Mouse (Mus musculus): ENCODE measurements around the gene Sos2.
"Not testable (repeated sequence)": the region's sequence is repeated elsewhere in the genome, so short reads cannot be mapped to it uniquely, and the experiment has no call there.

Gene Sos2

DNA sequence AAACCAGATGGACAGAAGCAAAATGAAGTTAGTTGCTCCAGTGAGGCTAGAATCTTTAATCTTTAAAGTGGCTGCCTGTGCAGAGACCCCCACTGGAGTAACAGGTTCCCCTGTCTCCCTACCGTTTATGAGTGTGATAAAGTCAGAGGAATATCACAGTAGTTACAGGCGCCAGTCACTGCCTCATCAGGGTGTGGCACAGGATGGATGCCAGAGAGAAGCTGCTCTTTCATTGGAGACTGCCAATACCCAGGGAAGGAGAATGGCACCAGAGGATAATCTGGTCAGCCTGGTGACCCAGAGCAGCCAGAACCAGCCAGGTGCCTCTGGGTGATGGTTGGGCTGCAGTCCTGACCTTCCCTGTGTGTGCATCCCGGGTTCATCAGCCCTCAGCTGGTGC is 113.4 kb downstream of the Sos2 start:
- DNase-seq: no peak

DNA sequence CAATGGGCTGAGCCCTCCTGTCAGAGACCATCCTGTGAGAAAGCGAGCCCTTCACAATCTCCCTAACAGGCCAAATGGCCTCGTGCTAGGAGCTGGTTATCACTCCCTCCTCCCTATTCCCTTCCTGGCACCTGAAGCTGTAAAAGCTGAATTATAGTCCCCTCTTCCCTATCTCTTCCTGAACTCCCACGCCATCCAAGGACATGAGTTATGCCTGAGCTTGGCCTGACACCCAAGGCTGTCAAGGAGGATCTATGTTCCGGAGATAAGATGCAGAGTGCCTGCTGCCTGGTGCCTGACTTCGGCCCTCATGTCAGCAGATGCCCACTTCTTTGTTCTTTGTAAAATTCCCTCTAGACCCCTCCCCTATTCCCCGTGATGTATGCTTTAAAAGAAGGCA is 120.6 kb downstream of the Sos2 start:
- DNase-seq: not testable (repeated sequence)

DNA sequence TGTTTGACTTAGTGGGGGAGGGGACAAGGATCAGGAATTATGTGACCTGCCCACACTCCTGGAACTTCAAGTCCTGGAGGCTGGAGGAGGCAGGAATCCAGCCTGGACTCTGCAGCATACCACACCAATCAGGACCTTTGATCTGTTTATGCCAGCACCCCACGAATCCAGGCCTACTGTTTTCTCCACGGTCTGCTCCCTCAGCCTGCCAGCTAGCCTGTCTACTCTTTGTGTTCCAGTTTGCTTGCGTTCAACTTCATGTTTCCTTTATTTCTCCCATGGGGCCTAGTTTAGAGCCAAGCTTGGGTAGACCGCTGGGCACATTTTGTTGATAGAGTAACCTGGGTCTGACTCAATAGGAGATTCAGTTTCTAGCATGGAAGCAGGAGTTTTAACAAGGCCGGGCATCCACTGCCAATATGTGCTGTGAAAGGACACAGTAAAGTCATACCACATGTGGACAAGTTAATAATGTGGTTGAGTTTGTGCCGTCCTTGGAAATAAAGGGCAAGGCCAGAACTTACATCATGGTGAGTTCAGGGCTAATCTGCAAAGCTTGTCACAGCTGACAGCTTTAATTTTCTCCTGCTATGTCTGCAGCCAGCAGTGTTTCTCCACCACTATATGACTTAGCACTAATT is 125.3 kb downstream of the Sos2 start:
- DNase-seq: peak; percentile 53

DNA sequence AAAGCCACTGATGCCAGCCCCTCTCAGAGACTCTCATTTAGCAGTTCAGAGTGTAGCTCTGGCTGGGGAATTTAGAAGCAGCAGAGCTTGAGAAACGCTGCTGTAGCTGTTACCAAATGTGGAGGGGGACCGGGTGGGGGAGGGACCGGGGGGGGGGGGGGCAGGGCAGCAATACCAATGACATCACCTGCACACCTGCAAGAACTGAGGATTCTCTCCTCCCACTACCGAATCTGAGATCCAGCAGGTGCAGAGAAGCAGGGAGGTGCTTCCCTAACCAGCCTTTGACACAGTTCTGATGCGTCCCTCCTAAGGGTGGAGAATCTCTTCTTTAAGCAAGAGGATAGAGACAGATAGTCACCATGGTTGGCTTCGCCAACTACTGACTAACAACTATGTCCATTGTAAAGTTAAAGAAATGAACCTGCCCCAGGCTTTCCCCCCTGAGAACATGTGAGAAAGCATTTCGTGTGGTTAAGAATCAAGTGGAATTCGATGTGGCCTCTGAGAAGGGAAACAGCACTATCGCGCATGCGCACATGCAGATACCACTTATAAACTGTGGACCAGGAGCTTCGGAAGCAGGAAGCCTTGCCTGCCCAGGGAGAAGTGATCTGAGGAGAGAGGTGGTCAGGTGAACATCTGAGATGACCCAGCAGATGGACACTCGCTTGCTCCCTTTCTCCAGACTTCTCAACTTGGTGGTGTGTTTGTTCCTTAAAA is 136.0 kb downstream of the Sos2 start:
- DNase-seq: no peak

GRCm38 (mm10) chr12:69544994-69545393 is 136.7 kb downstream of the Sos2 start:
- no peak for DNase-seq

DNA sequence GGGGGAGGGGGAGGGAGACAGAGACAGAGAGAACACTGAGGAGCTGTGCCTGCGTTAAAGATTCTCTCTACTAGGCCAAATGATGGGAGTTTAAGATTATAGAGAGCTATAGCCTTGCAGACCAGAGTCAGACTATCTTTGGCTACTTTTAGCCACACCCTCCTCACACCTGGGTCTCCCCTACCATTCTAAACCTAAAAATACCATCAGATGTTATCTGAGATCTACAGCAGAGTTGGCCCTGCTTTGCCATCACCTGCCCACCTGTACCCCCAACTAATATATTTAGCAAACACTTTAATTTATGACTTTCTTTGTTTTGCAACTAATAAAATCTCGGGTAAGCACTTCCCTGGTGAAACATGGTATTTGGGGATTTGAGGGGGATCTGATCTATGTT is 137.1 kb downstream of the Sos2 start:
- no peak for DNase-seq

DNA sequence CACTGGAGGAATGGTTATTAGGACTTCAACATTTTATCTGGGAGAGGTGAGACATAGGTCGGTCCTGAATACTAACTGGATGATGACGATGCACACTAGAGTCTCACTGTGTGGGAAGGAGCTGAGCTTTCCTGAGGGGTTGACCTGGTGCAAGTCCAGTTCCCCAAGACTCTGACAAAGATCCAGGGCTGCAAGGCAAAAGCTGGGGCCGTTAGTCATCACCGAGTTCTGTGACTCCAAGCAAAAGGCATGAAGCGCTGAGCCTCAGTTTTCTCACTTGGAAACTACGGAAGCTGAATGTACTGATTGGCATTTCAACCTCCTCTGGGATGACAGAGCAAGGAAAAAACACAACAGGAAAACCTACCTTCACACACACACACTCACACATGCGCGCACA is 139.3 kb downstream of the Sos2 start:
- no peak for DNase-seq

- DNase-seq: no peak
These were observed 140.0 kb downstream of the Sos2 start for GRCm38 (mm10) chr12:69541663-69542062.

DNA sequence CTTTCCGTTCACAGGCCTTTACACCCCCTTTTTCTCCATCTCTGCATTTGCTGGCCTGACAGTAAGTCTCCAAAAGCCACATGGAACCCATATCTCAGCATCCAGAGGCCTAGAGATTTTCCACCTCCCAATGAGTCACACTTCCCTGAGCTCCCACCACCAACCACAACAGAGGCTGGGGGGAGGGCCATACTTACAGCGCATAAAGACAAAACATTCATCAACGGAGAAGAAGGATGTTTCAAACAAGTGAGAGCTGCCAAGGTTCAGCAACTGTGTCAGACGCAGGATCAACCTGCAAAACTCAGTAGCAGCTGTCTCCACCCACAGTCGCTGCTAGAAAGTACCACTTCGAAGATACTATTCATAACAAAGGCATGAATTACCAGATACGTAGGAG is 142.3 kb downstream of the Sos2 start:
- DNase-seq: no peak

DNA sequence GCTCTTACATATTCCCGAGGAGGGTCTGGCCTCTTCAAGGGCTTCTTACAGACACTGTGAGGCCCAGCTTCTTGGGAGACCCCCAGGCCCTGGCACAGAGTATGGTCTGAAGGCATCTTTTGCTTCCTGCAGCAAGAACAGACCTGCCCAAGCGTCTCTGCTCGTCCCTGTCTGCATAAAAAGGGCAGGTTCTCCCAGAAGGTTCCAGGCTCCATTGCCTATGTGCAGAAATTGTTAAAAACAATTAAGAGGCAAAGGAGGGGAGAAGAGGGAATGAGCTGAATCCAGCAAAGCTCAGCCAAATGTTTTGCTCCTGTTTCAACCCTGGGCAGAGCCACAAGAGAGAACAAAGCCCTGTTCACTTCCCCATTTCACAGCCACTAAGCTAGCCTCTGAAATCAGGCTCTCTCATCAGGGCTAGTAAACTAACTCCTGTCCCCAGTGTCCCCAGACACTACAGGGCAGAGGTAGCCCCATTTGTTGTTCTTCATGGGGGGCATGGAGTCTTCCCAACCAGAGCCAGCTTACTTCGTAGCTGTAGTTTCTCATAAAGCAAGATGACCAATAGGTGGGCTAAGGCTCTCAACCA is 143.2 kb downstream of the Sos2 start:
- DNase-seq: no peak

- DNase-seq: peak; percentile 59
These were observed 143.8 kb downstream of the Sos2 start for GRCm38 (mm10) chr12:69537675-69538361.

GRCm38 (mm10) chr12:69537243-69537674 is 144.4 kb downstream of the Sos2 start:
- peak; percentile 36 for DNase-seq

- no peak for DNase-seq
These were observed 144.9 kb downstream of the Sos2 start for GRCm38 (mm10) chr12:69536616-69537242.
